Mouse (Mus musculus) CD4-positive, CD25-positive, alpha-beta regulatory T cell (primary cell): ENCODE results near the gene Syngr2. TPM values are rescaled to one million over a fixed set of nuclear protein-coding genes. Genes with fewer than 3 reads are reported as not detected.

ENCODE experiments used
- polyA plus RNA-seq: library from polyadenylated mRNA; unstranded; fragments of 100-300 nt; shearing (Covaris generic); gene quantifications from one replicate; pipeline ENCODE4 v1.2.1, GENCODE M21; 2017

Syngr2 gene
- polyA plus RNA-seq, result 160 TPM

DNA sequence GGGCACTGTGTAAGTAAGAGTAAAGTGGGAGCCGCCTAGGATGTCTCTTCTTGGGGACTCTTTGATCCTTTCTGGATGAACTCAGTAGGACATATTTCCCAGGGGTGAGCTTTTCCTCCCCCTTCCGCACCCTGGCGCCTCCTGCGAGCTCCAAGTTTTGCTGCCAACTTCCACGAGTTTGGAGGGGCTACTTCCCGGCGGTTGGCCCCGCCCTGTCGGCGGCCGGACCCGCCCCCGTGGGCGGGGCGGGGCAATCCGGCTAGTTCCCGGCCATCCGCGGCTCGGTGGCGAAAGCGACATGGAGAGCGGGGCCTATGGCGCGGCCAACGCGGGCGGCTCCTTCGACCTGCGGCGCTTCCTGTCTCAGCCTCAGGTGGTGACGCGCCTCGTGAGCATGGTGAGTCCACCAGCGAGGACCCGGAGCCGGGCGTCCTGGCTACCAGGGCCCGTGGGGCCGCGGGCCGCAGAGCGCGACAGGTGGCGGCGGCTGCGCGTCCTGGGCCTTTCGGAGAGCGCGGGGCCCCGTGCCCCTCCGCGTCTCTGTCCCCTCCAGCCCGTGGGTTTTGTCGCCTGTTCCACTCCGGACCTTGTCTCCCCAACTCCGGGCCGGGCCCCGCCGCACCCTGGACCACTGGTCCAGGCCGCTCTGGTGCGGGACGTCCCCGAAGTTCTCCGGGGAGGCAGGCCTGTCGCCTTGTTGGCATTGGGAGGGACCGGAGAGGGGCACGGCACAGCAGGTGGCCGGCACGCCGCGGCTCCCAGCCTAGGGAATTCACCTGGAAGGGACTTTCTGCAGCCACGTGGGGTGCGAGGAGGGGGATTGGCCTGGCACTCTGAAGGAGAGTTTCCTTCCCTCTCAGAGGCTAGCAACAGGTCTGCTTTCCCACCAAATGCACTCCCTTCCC, at the start of gene Syngr2, which contains the start of gene Gm20708:
Gene Syngr2, plus strand, starts transcription at position 262 of the 905 bp plus-strand sequence.
Gene Gm20708, plus strand, starts transcription at position 262 of the 905 bp plus-strand sequence.

DNA sequence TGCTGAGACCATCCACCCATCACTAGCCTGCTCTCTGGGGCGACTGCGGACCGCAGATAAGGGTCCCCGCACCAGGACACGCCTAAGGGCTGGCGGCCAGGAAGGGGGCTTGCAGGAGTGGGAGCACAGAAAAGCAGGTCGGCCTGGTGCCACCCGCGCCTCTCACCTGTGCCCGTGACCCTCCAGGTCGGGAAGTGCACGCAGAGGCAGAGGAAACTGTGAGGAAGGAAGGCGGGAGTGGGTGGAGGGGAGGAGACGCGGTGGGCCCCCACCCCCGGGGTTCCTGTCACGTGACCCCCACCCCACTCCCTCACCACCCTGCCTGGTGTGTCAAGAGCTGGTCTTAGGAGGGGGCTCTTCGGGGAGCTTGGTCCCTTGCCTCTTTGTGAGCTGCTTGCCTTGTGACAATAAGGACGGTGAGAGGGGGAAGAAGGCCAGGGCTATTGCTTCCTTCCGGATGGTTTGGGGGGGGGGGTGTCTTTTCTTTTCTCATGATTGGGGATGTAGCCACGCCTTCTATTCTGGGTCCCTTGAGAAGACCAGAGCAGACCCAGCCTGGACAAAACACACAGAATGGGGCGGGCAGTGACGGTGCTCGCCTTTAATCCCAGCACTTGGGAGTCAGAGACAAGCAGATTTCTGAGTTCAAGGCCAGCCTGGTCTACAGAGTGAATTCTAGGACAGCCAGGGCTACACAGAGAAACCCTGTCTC, 27.3 kb upstream of the Syngr2 start, which contains the start of the genes Tmc8 and Tmc6:
Gene Tmc8, plus strand, starts transcription at position 84 of the 712 bp plus-strand sequence.
Gene Tmc6, minus strand, starts transcription at position 206 of the 712 bp plus-strand sequence.

DNA sequence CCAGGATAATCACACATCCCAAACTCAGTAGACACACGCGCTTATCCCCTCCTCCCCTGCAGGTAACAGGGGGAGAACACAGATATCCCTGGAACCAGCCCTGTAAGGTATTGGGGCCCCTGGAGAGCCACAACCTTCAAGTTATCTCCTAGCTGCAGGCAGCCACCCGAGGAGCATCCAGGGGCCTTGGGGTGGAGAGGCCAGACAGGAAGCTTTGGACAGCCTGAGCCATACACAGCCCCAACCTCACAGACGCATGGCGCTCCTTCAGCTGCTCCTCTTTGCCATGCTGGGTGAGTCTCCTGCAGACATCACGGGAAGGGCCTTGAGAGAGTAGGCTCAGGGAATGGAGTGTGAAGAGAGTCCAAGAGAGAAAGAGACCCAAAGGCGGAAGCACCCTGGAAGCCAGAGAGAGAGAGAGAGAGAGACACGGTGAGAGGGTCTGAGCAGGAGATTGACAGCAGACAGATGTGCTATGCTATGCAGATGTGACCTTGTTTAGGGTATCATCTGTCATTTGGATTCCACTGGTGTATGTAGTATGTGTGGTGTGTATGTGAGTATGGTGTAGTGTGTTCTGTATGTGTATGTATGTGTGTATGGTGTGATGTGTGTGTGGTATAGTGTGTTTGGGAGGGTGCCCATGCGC, 11.8 kb upstream of the Syngr2 start, which contains the start of gene 6030468B19Rik:
Gene 6030468B19Rik, plus strand, starts transcription at position 150 of the 649 bp plus-strand sequence.

DNA sequence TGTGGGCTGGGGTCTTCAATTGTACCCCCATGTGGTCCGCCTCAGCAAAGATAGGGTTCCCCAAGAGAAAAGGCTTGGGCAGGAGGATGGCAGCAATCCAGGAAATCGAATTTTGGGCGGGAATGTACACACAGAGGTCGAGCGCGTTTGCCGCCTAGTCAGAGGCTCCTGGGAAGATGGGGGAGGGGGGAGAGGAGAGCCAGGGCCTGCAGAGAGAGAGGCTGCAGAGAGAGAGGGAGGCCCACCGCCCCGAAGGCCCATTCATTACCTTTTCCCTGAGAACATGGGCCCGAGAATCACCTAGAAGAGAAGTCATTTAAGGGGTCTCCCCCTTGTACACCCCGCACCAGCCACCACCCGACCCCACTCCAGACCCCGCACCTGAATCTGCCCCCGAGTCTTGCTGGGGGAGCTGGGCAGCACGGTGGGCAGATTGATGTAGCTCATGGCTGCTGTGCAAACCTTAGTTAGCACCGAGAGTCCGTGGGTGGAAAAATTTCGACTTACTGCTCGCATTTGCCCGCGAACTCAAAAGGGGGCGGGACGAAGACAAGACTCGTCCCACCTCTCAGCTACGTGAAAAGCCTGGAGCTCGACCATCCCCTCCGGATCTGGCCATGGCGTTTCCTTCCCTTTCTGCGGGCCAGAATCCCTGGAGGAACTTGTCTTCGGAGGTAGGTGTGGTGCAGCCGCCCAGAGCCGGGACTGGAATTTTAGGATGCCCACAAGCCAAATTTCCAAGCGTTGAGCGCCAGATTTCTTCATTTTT, 16.0 kb downstream of the Syngr2 start, which contains the start of the genes Afmid and Tk1:
Gene Afmid, plus strand, starts transcription at position 592 of the 769 bp plus-strand sequence.
Gene Tk1, minus strand, starts transcription at position 760 of the 769 bp plus-strand sequence.

DNA sequence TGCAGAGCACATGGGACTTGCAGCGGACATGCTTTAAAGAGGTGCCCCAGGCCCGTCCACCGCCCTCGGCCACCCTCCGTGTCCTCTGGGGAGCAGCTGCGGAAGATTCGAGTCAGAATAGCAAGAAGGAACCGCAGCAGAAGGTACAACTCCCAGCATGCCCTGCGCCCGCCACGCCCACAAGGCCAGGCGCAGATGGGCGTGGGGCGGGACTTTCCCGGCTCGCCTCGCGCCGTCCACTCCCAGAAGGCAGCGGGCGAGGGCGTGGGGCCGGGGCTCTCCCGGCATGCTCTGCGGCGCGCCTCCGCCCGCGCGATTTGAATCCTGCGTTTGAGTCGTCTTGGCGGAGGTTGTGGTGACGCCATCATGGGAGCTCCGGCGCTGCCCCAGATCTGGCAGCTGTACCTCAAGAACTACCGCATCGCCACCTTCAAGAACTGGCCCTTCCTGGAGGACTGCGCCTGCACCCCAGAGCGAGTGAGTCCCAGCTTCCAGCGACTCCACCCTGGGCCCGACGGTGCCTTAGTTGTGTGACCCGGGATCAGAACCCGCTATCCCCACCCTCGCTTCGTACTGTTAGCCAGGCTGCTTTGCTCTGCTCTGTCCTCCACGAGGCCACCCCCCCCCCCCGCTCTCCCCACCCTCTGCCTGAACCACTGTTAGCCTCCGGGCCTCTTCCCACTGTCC, 39.7 kb downstream of the Syngr2 start, which contains the start of gene Birc5:
Gene Birc5, plus strand, starts transcription at position 267 of the 687 bp plus-strand sequence.

DNA sequence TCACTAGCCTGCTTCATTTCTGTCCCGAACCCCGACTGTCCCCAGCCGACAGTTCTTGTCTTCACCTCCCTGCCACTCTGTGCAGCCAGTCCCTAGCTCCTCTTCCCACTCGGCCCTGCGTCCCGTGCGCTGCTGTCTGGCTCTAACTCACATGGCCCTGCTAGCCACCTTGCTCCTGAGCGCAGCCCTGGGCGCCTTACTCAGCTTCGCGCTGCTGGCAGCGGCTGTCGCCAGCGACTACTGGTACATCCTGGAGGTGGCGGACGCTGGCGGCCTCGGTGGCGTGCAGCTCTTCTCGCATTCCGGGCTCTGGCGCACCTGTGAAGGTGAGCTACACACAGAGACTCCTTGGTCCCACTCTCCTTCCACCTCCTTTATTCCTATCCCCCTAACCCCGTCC, 51.1 kb downstream of the Syngr2 start, which contains the start of gene Tmem235:
Gene Tmem235, plus strand, starts transcription at position 152 of the 400 bp plus-strand sequence.

Other genes with a start within 250 kb of the Syngr2 start
- 22.1 TPM for gene Tnrc6c, start 155.4 kb upstream of the Syngr2 start, polyA plus RNA-seq
- gene Tmc8, start 27.6 kb upstream of the Syngr2 start, polyA plus RNA-seq, result 146 TPM
- 164 TPM for gene Tmc6, start 27.5 kb upstream of the Syngr2 start, polyA plus RNA-seq
- gene 6030468B19Rik, start 12.0 kb upstream of the Syngr2 start, polyA plus RNA-seq, result 1.6 TPM
- gene Gm20708, start within 50 bp of the Syngr2 start, polyA plus RNA-seq, result 3.3 TPM
- 28.2 TPM for gene Afmid, start 16.3 kb downstream of the Syngr2 start, polyA plus RNA-seq
- 27.2 TPM for gene Tk1, start 16.4 kb downstream of the Syngr2 start, polyA plus RNA-seq
- gene Birc5, start 39.6 kb downstream of the Syngr2 start, polyA plus RNA-seq, result 9.7 TPM
- gene Tmem235, start 51.1 kb downstream of the Syngr2 start, polyA plus RNA-seq, result not detected
- gene Tha1, start 63.8 kb downstream of the Syngr2 start, polyA plus RNA-seq, result 21.4 TPM
- gene Socs3, start 160.4 kb downstream of the Syngr2 start, polyA plus RNA-seq, result 174 TPM
- 53.6 TPM for gene Pgs1, start 176.6 kb downstream of the Syngr2 start, polyA plus RNA-seq